Mouse (Mus musculus) left cerebral cortex, postnatal 36 days (tissue): ENCODE data around the gene Pcdh15. TPM values are rescaled to one million over a fixed set of nuclear protein-coding genes. Genes with fewer than 3 reads are reported as not detected.

Experiments used
- DNase-seq, 2 experiments: peaks; one replicate each; pipeline ENCODE4 v3.0.0; 2021 to 2022; ENCODE audit warnings: low spot score in 2 of 2, mixed read lengths in 1 of 2
- intact Hi-C: fragments of 180-260 bp; cut with DNase I; formaldehyde crosslinking; loops from one replicate; pipeline ENCODE4 v1.15.1; 2025
- total RNA-seq, 2 experiments: library from RNA; stranded (reverse); gene quantifications; 2 replicates each; pipeline ENCODE4 v1.2.3; 2021

Pcdh15 gene
- total RNA-seq, 2 experiments from 2014 or later: 22.4 to 33.8 TPM

GRCm38 (mm10) chr10:74680016-74680491, 1580.9 kb downstream of the Pcdh15 start:
- no peak for DNase-seq
- intact Hi-C loops: no loop called here

DNA sequence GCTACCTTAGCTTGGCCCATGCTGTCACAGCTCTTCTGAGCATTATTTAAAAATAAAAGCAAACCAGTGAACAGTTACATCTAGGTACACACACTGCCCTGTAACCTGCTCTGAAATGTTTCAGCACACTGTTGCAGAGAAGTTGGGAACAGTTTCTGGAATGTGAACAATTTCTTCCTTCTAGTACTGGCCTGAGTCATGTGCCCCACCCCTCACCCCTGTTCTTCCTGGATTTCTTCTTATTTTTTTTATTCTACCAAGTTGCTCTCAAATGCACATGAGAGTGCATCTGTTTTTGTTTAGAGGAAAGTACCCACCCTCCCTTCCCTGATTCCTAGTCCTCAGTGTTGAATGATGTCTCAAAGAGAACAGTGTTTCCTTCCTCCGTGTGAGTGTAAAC, 1581.4 kb downstream of the Pcdh15 start:
- no peak for DNase-seq
- intact Hi-C loops: no loop called here
